Mouse (Mus musculus) ES-E14 (cell line): ENCODE measurements at regions not wholly inside any gene's neighbourhood (a gene's known extent, or its start where the extent isn't known, plus 50 kb on each side); places are given as distances from the start of the nearest gene placed in this dataset.

ENCODE experiments used
- CHD2 ChIP-seq: IDR thresholded peaks from 2 replicates; pipeline ENCODE4 v1.6.1; 2014; ENCODE audit warnings: mild to moderate bottlenecking, low read depth, low read length, inconsistent platforms
- HCFC1 ChIP-seq: IDR thresholded peaks from 2 replicates; pipeline ENCODE4 v1.6.1; 2012; ENCODE audit warnings: low read length, inconsistent platforms, borderline replicate concordance; ENCODE audit not compliant: insufficient read depth
- MAFK ChIP-seq: IDR thresholded peaks from 2 replicates; pipeline ENCODE4 v1.6.1; 2014; ENCODE audit warnings: mild to moderate bottlenecking, low read depth, low read length, inconsistent platforms; ENCODE audit not compliant: insufficient read depth
- ZC3H11A ChIP-seq: IDR thresholded peaks from 2 replicates; pipeline ENCODE4 v1.6.1; 2012; ENCODE audit warnings: low read depth, mild to moderate bottlenecking, inconsistent platforms, low read length, borderline replicate concordance
- ZNF384 ChIP-seq: IDR thresholded peaks from 2 replicates; pipeline ENCODE4 v1.6.1; 2012; ENCODE audit warnings: low read depth, low read length, inconsistent platforms

DNA sequence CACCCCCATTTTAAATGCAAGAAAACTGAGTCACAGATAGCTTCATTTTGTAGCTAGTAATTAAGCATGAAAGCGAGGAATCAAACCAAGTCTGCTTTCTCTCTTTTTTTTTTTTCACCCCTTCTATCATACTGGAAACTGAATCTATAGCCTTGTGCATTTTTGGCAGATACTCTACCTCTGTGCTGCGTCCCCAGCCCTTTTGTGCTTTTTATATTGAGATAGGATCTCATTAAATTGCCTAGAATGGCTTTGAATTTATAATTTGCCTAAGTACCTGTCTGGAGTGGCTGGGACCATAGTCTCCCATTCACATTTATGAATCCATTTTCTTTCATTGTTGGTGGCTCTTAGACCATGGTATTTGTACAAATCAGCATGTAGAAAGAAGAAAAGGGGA is 209.9 kb upstream of the Fggy start:
- TF ChIP-seq HCFC1 (no peak), ZC3H11A (no peak), CHD2 (no peak), ZNF384 (no peak), MAFK (no peak)
